Mouse (Mus musculus) kidney, adult 2 months (tissue): ENCODE measurements around the gene Grn.

Experiments used
- CTCF ChIP-seq: fragments of 200-500 bp; conservative IDR thresholded peaks from 2 replicates; pipeline ENCODE4 v1.5.1; 2011; ENCODE audit warnings: low read depth, mild to moderate bottlenecking, control low read depth, low read length, moderate library complexity, mixed read lengths; ENCODE audit not compliant: insufficient read depth, insufficient read length
- POLR2A ChIP-seq: fragments of 200-500 bp; IDR thresholded peaks from one replicate; pipeline ENCODE4 v1.6.1; 2011; ENCODE audit warnings: low read depth, low read length, control low read depth

DNA sequence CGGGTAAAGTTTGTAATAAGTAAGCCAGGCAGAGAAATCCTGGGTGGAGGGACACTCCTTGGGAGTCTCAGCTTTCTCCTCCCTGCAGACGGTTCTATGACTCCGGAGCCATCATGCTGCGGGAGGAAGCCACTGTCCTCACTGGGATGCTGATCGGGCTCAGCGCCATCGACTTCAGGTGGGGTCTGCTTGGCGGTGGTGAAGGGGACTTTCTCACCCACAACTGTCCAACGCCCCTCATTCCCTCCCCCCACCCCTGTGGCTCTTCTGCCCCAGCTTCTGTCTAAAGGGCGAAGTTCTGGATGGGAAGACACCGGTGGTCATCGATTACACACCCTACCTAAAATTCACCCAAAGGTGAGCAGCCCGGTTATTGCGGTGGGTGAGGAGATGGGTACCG lies 31.0 kb upstream of the Grn start:
- TF ChIP-seq CTCF (no peak), POLR2A (no peak)
